Mouse (Mus musculus) heart, embryonic 12.5 days (tissue): Measurements from ENCODE around the gene Prap1. TPM values are rescaled to one million over a fixed set of nuclear protein-coding genes. Genes with fewer than 3 reads are reported as not detected.

ENCODE experiments used
- ATAC-seq: fragments of 200-750 bp; cut with Nextera tagmentation; 2 replicates; pipeline ENCODE4 v1.8.0; 2017; ENCODE audit warnings: moderate TSS enrichment, moderate library complexity; ENCODE audit not compliant: insufficient number of reproducible peaks, low FRiP score
- H3K27ac ChIP-seq: fragments of 300-500 bp; sonication (generic); 2 replicates; pipeline ENCODE4 v1.5.1; 2016; ENCODE audit warnings: mild to moderate bottlenecking, moderate library complexity; ENCODE audit not compliant: poor library complexity, severe bottlenecking
- H3K27me3 ChIP-seq: fragments of 300-500 bp; sonication (generic); replicated peaks from 2 replicates; pipeline ENCODE4 v1.6.1; 2016; ENCODE audit warnings: mild to moderate bottlenecking, moderate library complexity
- H3K36me3 ChIP-seq: fragments of 300-500 bp; sonication (generic); 2 replicates; pipeline ENCODE4 v1.6.1; 2016; ENCODE audit warnings: mild to moderate bottlenecking, moderate library complexity
- H3K4me1 ChIP-seq: fragments of 300-500 bp; sonication (generic); replicated peaks from 2 replicates; pipeline ENCODE4 v1.6.1; 2016; ENCODE audit warnings: mild to moderate bottlenecking
- H3K4me2 ChIP-seq: fragments of 300-500 bp; sonication (generic); 2 replicates; pipeline ENCODE4 v1.6.1; 2016; ENCODE audit warnings: mild to moderate bottlenecking, moderate library complexity
- H3K4me3 ChIP-seq: fragments of 300-500 bp; sonication (generic); 2 replicates; pipeline ENCODE4 v1.5.1; 2016; ENCODE audit warnings: mild to moderate bottlenecking
- H3K9ac ChIP-seq: fragments of 300-500 bp; sonication (generic); 2 replicates; pipeline ENCODE4 v1.6.1; 2016; ENCODE audit warnings: mild to moderate bottlenecking, moderate library complexity
- H3K9me3 ChIP-seq: fragments of 300-500 bp; sonication (generic); replicated peaks from 2 replicates; pipeline ENCODE4 v1.6.1; 2016; ENCODE audit warnings: mild to moderate bottlenecking, moderate library complexity
- WGBS: fragments of 180-500 bp; shearing (Covaris S2); methylation state at CpG from one replicate; pipeline ENCODE4 v1.1.7; 2016; 5-methylcytosine and 5-hydroxymethylcytosine counted together
- polyA plus RNA-seq: library from polyadenylated mRNA; unstranded; fragments of >200 nt; fragmentation: Nextera tagmentation; extraction: Ambion mirVana; gene quantifications from 2 replicates; pipeline ENCODE4 v1.2.1, GENCODE M21; 2016

Prap1 gene
- polyA plus RNA-seq, 1 experiment from 2014 or later: not detected

DNA sequence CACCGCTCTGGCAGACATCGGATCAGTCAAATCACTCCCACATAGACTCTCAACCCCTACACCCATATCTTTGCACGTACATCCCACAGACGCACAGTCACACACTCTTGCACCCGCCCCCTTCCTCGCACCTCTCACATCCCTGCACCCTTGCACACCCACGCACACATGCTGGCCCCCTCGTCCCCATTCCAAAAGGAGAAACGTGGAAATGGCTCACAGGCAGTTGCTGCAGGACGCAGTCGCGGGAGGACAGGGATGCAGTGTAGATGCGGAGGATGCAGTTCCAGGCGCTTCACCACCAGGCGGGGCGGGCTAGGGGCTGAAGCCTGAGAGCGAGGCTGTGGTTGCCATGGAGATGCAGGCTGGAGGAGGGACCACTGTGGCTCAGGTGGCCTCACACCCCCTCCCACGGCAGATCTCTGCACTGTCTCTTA is 10.9 kb upstream of the Prap1 start, which contains the start of gene Caly:
Caly (minus strand) TSS at position 307 of the 437 bp plus-strand sequence.
- H3K36me3 ChIP-seq: no peaks in the 10 kb centered on the region
- no peaks in the 10 kb centered on the region for H3K9me3 ChIP-seq
- no peak within 1 kb of the TSS for H3K27ac ChIP-seq
- peaks cover 56% of the 10 kb centered on the region for H3K27me3 ChIP-seq
- no peak within 1 kb of the TSS for H3K9ac ChIP-seq
- H3K4me1 ChIP-seq: 0 out of 2 replicates have a peak, but pooled peaks cover 7% of the 10 kb centered on the region
- no peak within 1 kb of the TSS for H3K4me2 ChIP-seq
- 0 out of 2 replicates have a peak, but pooled peaks have one; percentile 23 for ATAC-seq
- H3K4me3 ChIP-seq: no peak within 1 kb of the TSS
- WGBS: 9% methylated on average over 18 of the region's 18 CpGs

DNA sequence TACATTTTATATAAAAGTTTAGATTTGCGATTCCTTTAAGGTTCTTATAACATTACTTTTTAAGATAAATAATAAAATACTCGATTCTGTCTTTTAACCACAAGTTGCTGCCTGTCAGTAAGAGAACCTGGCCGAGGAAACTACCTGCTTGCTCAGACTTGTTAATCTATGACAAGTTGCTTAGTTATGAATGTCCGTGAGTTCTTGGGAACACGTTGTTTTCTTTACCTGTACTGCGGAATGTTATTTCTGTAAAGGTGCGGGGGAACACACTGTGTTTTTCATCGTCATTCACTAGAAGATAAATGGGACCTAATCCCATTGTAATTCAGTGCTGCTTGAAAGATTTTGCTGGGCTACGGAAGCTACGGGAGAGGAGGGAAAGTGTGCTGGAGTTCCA is 2.6 kb upstream of the Prap1 start:
- ATAC-seq: no peak
- H3K9me3 ChIP-seq: no peaks in the 10 kb centered on the region
- H3K4me2 ChIP-seq: no peak overlapping the region
- WGBS: 81% methylated on average over 10 of the region's 10 CpGs
- H3K27ac ChIP-seq: no peak overlapping the region
- H3K36me3 ChIP-seq: no peaks in the 10 kb centered on the region
- H3K27me3 ChIP-seq: no peaks in the 10 kb centered on the region; the same call in 1 of the 2 replicates
- H3K4me3 ChIP-seq: no peak overlapping the region
- no peak overlapping the region for H3K9ac ChIP-seq
- peaks cover 9% of the 10 kb centered on the region; the same call in 1 of the 2 replicates for H3K4me1 ChIP-seq

DNA sequence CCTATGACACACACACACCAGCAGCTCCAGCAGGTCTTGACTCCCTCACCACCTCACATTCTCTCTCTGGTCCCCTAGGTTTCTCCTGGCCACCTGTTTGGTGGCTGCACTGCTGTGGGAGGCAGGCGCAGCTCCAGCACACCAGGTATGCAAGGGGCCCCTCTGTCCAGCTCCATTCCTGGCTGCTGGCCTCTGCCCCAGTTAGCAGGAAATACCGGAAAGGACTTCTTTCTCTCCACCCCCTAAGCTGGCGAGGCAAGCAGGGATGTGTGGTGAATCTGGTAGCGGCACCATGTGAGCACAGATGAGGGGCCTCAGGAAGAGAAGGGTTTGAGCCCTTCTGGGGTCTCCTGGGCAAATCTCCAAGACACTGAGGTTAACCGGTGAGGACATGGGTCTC is 1.8 kb downstream of the Prap1 start:
- Histone ChIP-seq H3K36me3 (peaks cover 19% of the 10 kb centered on the region), H3K4me1 (peaks cover 9% of the 10 kb centered on the region; the same call in 1 of the 2 replicates), H3K4me2 (no peak overlapping the region), H3K4me3 (no peak overlapping the region), H3K9ac (no peak overlapping the region), H3K27ac (no peak overlapping the region), H3K27me3 (no peaks in the 10 kb centered on the region; the same call in 1 of the 2 replicates), H3K9me3 (no peaks in the 10 kb centered on the region)
- no peak for ATAC-seq
- 55% methylated on average over 5 of the region's 5 CpGs for WGBS

DNA sequence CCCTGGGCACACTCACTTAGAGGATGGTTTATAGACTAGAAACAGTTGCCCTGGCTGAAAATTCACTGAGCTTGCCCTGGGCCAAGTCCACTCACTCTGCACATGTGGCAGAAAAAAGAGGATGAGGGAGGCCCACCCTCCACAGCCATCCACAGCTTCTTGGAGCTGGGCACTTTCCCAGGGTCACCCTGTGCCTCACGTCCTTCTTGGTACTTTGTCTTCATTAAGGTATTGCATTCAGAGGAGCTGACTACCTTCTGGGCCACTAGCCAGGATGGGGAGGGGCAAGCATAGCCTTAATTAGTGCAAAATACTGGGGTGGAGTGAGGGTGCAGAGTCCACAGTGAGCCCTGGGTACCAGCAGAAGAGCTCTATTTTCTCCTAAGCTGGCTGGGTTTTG is 2.4 kb downstream of the Prap1 start:
- no peak overlapping the region for H3K9ac ChIP-seq
- H3K4me1 ChIP-seq: peaks cover 9% of the 10 kb centered on the region; the same call in 1 of the 2 replicates
- no peak overlapping the region for H3K4me2 ChIP-seq
- 61% methylated on average over 1 of the region's 1 CpGs for WGBS
- H3K9me3 ChIP-seq: no peaks in the 10 kb centered on the region
- no peak overlapping the region for H3K4me3 ChIP-seq
- no peaks in the 10 kb centered on the region; the same call in 1 of the 2 replicates for H3K27me3 ChIP-seq
- H3K27ac ChIP-seq: no peak overlapping the region
- ATAC-seq: no peak
- peaks cover 20% of the 10 kb centered on the region for H3K36me3 ChIP-seq

DNA sequence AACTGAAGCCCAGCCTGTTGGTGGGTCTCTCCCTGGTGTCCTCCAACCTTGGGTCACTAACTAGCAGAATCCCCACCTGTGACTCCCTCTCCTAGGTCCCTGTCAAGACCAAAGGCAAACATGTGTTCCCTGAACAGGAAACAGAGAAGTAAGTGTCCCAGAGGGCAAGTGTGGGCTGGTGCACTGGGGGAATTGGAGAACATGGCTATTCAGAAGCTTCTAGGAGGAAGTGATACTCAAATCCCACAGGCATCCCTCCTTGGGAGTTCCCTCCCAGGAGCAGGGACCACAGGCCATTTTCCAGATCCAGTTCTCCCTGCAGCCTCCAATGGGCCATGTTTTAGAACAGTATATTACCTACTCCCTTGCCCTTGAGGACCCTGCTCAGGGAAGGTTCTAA is 2.9 kb downstream of the Prap1 start:
- Histone ChIP-seq H3K4me1 (peaks cover 11% of the 10 kb centered on the region; the same call in 1 of the 2 replicates), H3K4me3 (no peak overlapping the region), H3K4me2 (no peak overlapping the region), H3K9me3 (no peaks in the 10 kb centered on the region), H3K9ac (no peak overlapping the region), H3K27ac (no peak overlapping the region), H3K27me3 (no peaks in the 10 kb centered on the region; the same call in 1 of the 2 replicates), H3K36me3 (peaks cover 23% of the 10 kb centered on the region)
- no peak for ATAC-seq

DNA sequence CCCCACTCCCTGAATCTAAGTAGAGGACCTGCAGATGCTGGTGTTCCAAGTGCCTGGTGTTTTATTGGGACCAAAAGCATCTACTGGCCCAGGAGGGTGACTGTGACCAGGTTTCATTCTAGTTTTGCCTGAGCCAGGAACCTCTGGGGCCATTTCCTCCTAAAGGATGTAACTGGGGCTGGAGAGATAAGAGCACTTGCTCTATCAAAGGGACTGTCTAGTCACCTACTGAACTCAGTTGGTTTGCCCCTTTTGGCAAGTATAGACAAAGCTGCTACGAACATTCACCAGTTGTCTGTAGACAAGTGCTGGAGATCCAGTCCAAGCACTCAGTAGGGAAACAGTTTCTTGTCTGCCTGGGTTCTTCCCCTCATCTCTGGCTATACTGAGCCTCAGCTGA is 5.3 kb downstream of the Prap1 start:
- Histone ChIP-seq H3K4me3 (no peak overlapping the region), H3K4me1 (peaks cover 17% of the 10 kb centered on the region), H3K36me3 (peaks cover 23% of the 10 kb centered on the region), H3K4me2 (no peak overlapping the region), H3K27ac (no peak overlapping the region), H3K9me3 (no peaks in the 10 kb centered on the region), H3K27me3 (no peaks in the 10 kb centered on the region), H3K9ac (no peak overlapping the region)
- 60% methylated on average over 1 of the region's 1 CpGs for WGBS
- ATAC-seq: no peak

DNA sequence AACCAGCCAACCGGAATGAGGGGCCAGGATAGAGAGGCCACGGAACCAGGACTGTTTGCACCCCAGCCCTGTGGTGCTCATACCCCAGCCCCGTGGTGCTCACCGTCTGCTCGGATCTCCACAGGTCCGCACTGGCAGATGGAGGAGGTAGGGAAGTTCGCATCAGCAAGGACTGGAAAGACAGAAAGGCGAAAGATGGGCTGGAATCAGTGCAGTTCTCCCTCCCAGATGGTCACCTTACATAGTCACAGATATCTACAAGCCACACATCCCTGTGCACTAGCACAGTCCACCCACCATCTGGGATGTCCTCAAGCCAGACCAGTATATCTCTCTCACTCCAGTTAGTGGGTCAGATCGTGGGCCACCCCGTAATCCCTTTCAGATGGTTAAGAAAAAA is 8.3 kb downstream of the Prap1 start:
- H3K27me3 ChIP-seq: no peaks in the 10 kb centered on the region
- H3K36me3 ChIP-seq: peaks cover 38% of the 10 kb centered on the region
- 0 out of 2 replicates have a peak overlapping the region, but pooled peaks have one; percentile 77 for H3K27ac ChIP-seq
- WGBS: 71% methylated on average over 10 of the region's 10 CpGs
- H3K4me1 ChIP-seq: peaks cover 8% of the 10 kb centered on the region
- H3K4me2 ChIP-seq: peak overlapping the region; percentile 85
- ATAC-seq: no peak
- H3K9ac ChIP-seq: peak overlapping the region; percentile 81
- no peaks in the 10 kb centered on the region for H3K9me3 ChIP-seq
- peak overlapping the region; percentile 55 for H3K4me3 ChIP-seq

DNA sequence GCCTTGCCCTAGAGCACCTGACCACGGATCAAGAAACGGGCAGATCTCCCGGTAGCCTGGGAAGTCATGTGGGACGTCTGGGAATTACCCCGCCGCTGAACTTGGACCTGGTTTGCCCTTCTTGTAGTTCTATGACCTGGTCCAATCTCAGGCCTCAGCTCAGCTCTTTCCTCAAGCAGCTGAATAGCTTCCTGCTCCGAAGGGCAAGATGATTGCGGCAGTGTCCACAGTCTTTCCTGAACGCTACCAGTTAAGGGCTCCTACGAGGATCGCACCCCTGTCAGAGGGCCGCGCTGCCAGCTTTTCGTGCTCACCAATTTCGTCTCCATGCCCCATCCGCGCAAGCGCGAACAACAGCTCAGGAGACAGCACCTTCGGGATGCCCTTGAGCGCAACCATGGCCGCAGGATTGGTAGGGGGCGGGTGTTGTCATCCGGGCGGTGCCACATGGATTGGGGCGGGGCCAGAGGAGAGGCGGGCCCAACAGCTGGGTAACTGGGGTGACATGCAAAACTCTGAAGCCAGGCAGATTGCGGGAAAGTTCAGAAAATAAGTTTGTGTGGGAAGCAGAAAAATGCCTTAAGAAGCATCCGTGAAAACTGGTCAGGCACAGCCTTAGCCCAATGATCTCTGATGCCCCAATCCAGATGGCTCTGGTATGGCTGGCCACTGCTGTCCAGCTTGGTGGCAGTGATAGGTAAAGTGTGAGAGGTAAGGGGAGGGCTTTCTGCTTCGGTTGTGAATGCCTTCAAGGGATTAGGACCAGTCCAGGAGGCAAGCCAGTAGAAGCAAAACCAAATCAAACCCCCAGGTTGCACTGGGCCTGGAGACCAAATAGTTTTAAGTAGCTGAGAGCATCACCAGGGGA is 9.0 kb downstream of the Prap1 start, which contains the start of gene Fuom:
Fuom (minus strand) TSS at position 449 of the 868 bp plus-strand sequence.
- Histone ChIP-seq H3K9me3 (no peaks in the 10 kb centered on the region), H3K9ac (peak within 1 kb of the TSS; percentile 81), H3K4me2 (peak within 1 kb of the TSS; percentile 85), H3K27me3 (no peaks in the 10 kb centered on the region), H3K27ac (peak within 1 kb of the TSS; percentile 77), H3K36me3 (peaks cover 44% of the 10 kb centered on the region), H3K4me1 (peaks cover 8% of the 10 kb centered on the region), H3K4me3 (peak within 1 kb of the TSS; percentile 55)
- peak; percentile 93 for ATAC-seq
- 2% methylated on average over 30 of the region's 30 CpGs for WGBS

DNA sequence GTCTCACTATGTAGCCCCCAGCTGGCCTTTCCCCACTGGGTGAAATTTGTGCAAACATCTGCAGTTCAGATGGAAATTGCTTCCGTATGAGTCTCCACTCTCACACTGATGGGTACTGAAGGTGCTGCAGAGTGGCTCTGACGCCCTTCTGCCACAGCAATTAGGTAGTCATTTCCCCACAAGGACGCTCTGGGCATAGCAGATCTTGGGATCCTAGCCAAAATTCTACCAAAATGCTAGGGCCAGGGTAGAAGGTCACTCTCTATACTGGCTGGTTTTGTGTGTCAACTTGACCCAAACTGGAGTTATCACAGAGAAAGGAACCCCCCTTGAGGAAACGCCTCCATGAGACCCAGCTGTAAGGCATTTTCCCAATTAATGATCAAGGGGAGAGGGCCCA is 10.8 kb downstream of the Prap1 start:
- H3K27me3 ChIP-seq: no peaks in the 10 kb centered on the region
- no peak overlapping the region for H3K4me3 ChIP-seq
- no peak overlapping the region for H3K27ac ChIP-seq
- H3K4me1 ChIP-seq: peaks cover 8% of the 10 kb centered on the region
- no peaks in the 10 kb centered on the region for H3K9me3 ChIP-seq
- H3K9ac ChIP-seq: no peak overlapping the region
- no peak for ATAC-seq
- WGBS: 80% methylated on average over 4 of the region's 4 CpGs
- peaks cover 49% of the 10 kb centered on the region for H3K36me3 ChIP-seq
- no peak overlapping the region for H3K4me2 ChIP-seq

DNA sequence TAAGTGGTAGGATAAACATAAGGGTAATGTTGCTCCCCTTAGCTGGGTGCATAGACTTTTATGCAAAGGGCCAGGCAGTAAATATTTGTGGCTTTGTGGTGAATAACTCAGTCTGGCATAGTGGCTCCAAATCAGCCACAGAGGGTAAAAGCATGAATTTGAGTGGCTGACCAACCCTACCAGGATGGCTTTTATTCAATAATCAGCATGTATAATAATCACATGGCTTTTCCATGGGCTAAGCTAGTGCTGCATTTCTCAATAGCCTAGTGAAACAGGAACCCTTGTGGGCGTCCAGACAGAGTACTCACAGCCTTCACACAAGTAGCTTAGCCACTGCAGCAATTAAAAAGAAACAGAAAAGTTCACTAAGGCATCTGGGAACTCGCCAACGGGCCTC is 18.7 kb downstream of the Prap1 start:
- Histone ChIP-seq H3K27me3 (no peaks in the 10 kb centered on the region), H3K27ac (no peak overlapping the region), H3K4me1 (peaks cover 8% of the 10 kb centered on the region; the same call in 1 of the 2 replicates), H3K36me3 (peaks cover 59% of the 10 kb centered on the region), H3K9ac (no peak overlapping the region), H3K9me3 (no peaks in the 10 kb centered on the region), H3K4me2 (no peak overlapping the region), H3K4me3 (no peak overlapping the region)
- no peak for ATAC-seq
- WGBS: 55% methylated on average over 3 of the region's 3 CpGs

DNA sequence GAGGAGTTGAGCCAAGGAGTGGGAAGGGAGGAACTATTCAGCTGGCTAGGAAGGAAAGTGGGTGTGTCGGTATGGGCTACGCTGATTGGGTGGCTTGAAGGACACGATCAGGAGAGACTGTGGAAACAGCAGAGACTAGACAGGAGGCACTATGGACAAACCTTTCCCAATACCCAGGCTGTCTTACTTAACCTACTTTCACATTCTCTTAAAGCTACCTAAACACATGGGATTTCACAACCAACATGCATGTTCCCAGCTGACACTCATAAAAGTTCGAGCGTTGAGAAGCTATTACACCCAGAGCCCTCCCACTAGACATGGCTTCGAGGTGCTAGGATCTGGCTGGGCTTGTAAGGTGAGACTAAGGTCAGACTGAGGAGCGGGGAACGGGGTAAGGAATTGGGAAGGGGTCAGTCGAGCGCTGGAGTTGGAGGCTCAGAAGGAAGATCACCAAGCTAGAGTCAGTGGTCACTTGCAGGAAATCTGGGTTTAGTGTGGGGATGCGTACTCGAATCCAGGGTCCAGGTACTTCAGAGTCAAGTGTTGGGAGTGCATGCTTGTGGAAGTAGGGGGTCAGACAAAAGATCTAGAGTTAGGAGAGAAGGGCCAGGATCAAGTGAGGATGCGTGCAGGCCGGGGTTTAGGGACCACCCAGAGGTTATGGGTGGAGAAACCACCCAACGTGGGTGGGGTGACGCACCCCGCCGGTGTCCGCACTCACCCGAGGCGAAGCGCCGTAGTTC is 22.6 kb downstream of the Prap1 start, which contains the start of gene Paox:
Paox (plus strand) TSS at position 217 of the 746 bp plus-strand sequence.
- Histone ChIP-seq H3K4me2 (peak within 1 kb of the TSS; percentile 86), H3K27me3 (no peaks in the 10 kb centered on the region), H3K9me3 (peaks cover 3% of the 10 kb centered on the region; the same call in 1 of the 2 replicates), H3K4me3 (peak within 1 kb of the TSS; percentile 80), H3K4me1 (peaks cover 10% of the 10 kb centered on the region; the same call in 1 of the 2 replicates), H3K36me3 (peaks cover 22% of the 10 kb centered on the region), H3K9ac (peak within 1 kb of the TSS; percentile 83), H3K27ac (peak within 1 kb of the TSS; percentile 84)
- ATAC-seq: peak; percentile 73
- WGBS: 3% methylated on average over 23 of the region's 23 CpGs
